7 mouse cellular contexts compared by ENCODE assay signal in the genomic region with DNA sequence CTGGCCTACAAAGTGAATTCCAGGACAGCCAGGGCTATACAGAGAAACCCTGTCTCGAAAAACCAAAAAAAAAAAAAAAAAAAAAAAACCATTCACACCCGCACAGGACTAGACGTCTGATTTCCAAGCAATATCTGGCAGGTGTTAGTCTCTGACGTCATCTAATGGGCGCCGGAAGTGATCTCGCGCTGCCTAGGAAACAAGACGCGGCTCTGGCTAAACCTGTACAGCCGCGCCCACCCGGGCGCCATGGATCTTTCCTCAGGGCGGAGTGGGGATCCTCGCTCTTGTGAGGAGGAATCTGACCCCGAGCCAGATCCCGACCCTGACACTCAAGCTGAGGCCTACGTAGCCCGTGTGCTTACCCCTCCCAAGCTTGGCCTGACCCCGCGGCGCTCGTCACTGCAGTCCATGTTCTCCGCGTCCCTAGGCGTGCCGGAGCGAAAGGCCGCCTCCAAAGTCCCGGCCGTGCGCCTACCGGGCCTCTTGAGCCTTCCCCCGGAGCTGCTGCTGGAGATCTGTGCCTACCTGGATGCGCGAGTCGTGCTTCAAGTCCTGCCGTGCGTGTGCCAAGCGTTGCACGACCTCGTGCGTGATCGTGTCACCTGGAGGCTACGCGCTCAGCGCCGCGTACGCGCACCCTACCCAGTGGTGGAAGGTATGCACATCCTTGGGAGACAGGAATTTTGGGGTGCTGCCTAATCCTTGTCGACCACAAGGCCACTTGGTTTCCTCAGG. TPM values are rescaled to one million over a fixed set of nuclear protein-coding genes. Genes with fewer than 3 reads are reported as not detected.
DNase-seq lines count a peak whose midpoint lies in the region; ATAC-seq lines count a peak whose summit lies in the region.

A gene (plus strand): TSS at position 177 of the 738 bp plus-strand sequence.

- no peaks in the 10 kb centered on the region for H3K9me3 ChIP-seq in intestine, embryonic 16.5 days (ENCODE audit: control insufficient read depth, low read length)
- H3K9me3 ChIP-seq in midbrain, embryonic 11.5 days (ENCODE audit: control insufficient read depth, low read length) = no peaks in the 10 kb centered on the region

- H3K9ac ChIP-seq in intestine, embryonic 16.5 days (ENCODE audit: low read depth, low read length) = peak within 1 kb of the TSS; percentile 74
- H3K9ac ChIP-seq in midbrain, embryonic 11.5 days (ENCODE audit: low read length) = peak within 1 kb of the TSS; percentile 80

- H3K4me3 ChIP-seq in intestine, embryonic 16.5 days (ENCODE audit: low read length) = peak within 1 kb of the TSS; percentile 67
- peak within 1 kb of the TSS; percentile 82 for H3K4me3 ChIP-seq in midbrain, embryonic 11.5 days (ENCODE audit: low read depth, low read length)

- H3K4me1 ChIP-seq in intestine, embryonic 16.5 days (ENCODE audit: control insufficient read depth, insufficient read depth, low read length) = peaks cover 6% of the 10 kb centered on the region
- H3K4me1 ChIP-seq in midbrain, embryonic 11.5 days (ENCODE audit: control insufficient read depth, insufficient read depth, low read length) = peaks cover 6% of the 10 kb centered on the region; the same call in 1 of the 2 replicates

- H3K27ac ChIP-seq in intestine, embryonic 16.5 days (ENCODE audit: low read length) = 0 out of 2 replicates have a peak within 1 kb of the TSS, but pooled peaks have one; percentile 9
- H3K27ac ChIP-seq in midbrain, embryonic 11.5 days (ENCODE audit: low read depth, low read length) = no peak within 1 kb of the TSS

- peaks cover 15% of the 10 kb centered on the region; the same call in 1 of the 2 replicates for H3K36me3 ChIP-seq in intestine, embryonic 16.5 days (ENCODE audit: control insufficient read depth, insufficient read depth, low read length)
- H3K36me3 ChIP-seq in midbrain, embryonic 11.5 days (ENCODE audit: control insufficient read depth, insufficient read depth, low read length) = peaks cover 8% of the 10 kb centered on the region; the same call in 1 of the 2 replicates

- WGBS in intestine, embryonic 16.5 days = under 1% methylated on average over 52 of the region's 53 CpGs
- WGBS in midbrain, embryonic 11.5 days = under 1% methylated on average over 52 of the region's 53 CpGs

- H3K27me3 ChIP-seq in intestine, embryonic 16.5 days (replicated peaks; ENCODE audit: control insufficient read depth, insufficient read depth, low read length) = no peaks in the 10 kb centered on the region
- no peaks in the 10 kb centered on the region for H3K27me3 ChIP-seq in midbrain, embryonic 11.5 days (ENCODE audit: control insufficient read depth, insufficient read depth, low read length)

- peak; percentile 85 to 86 for DNase-seq in adrenal gland, adult 18-20 months (ENCODE audit: low spot score in 2 of 2)
- peak; percentile 94 for DNase-seq in embryo, embryonic 11 days
- peak; percentile 76 to 81 for DNase-seq in gastrocnemius, postnatal 36 days
- peak; percentile 88 to 91 for DNase-seq in left cerebral cortex, postnatal 36 days (ENCODE audit: low spot score in 2 of 2)
- DNase-seq in midbrain, embryonic 11.5 days (ENCODE audit: low spot score, missing footprints) = peak; percentile 99
- peak; percentile 88 for DNase-seq in skeletal muscle tissue, adult 2 months (ENCODE audit: low read depth, low spot score)

- peak within 1 kb of the TSS; percentile 94 for H3K4me2 ChIP-seq in intestine, embryonic 16.5 days (ENCODE audit: low read depth, low read length)
- peak within 1 kb of the TSS; percentile 97 for H3K4me2 ChIP-seq in midbrain, embryonic 11.5 days

- intact Hi-C loops in gastrocnemius, postnatal 36 days (cut with DNase I) = no loop called here
- intact Hi-C loops in left cerebral cortex, postnatal 36 days (cut with DNase I) = no loop called here

- ATAC-seq in intestine, embryonic 16.5 days = peak; percentile 91
- ATAC-seq in midbrain, embryonic 11.5 days (ENCODE audit: low FRiP score) = peak; percentile 92

RNA-seq across cellular contexts. Expression of the gene that starts here (rescaled TPM):
- total RNA-seq in adrenal gland, adult 18-20 months (2021) = 10 to 100 TPM; 11.1 to 18.1 TPM
- total RNA-seq in gastrocnemius, postnatal 36 days (2021) = 1 to 10 TPM; 1.4 to 2.4 TPM
- 28.2 and 30.7 TPM in 2 replicates for polyA plus RNA-seq in intestine, embryonic 16.5 days (2015; fragmentation: Nextera tagmentation; extraction: Ambion mirVana)
- total RNA-seq in left cerebral cortex, postnatal 36 days (2021) = 10 to 100 TPM; 21.7 to 22.8 TPM
- 22.4 and 25.8 TPM in 2 replicates for polyA plus RNA-seq in midbrain, embryonic 11.5 days (2014; fragmentation: Nextera tagmentation; extraction: Ambion mirVana)
